Mouse (Mus musculus) cerebellum, adult 2 months (tissue): Measurements from ENCODE around the gene Frmd4a.

Experiments used
- CTCF ChIP-seq: fragments of 200-500 bp; IDR thresholded peaks from 2 replicates; pipeline ENCODE4 v1.5.1; 2011; ENCODE audit warnings: low read depth, mild to moderate bottlenecking, control low read depth, low read length, moderate library complexity, borderline replicate concordance; ENCODE audit not compliant: insufficient read depth
- POLR2A ChIP-seq: fragments of 200-500 bp; IDR thresholded peaks from 2 replicates; pipeline ENCODE4 v1.6.1; 2011; ENCODE audit warnings: low read length, control low read depth, borderline replicate concordance; ENCODE audit not compliant: insufficient read depth

DNA sequence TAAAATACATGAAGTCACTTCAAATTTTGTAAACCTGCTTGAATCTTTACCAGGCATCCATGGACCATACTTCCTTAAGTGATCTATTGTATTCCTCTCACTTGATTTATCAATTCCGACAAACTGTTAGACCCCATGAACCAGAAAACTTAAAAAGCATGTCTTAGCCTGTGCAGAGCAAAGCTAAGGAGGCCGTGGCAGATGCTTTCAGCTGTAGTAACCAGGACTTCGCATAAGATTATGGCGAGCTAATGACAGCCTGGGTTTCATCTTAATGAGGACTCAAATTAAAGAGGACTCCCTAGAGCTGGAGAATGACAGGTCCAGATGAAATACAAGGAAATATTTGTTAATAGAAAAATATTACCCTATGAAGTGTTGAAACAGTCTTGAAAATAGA, 139.9 kb downstream of the Frmd4a start:
- TF ChIP-seq CTCF (no peak), POLR2A (no peak)
